In genomic region chr4:123078231-123078630, GRCm38 (mm10) we compare ENCODE assay signal across 14 mouse cellular contexts. TPM values are rescaled to one million over a fixed set of nuclear protein-coding genes. Genes with fewer than 3 reads are reported as not detected.
"Had no signal": no experiment of that assay in that cellular context is flagged by ENCODE, and none has a peak within 500 bp of the region (broad histone marks: within the 10 kb centered on the region; RNA-seq: fewer than 3 reads in every experiment).

No protein-coding gene starts in this region.

- H3K9ac ChIP-seq: intestine, embryonic 15.5 days; stomach, embryonic 15.5 days had no signal

- H3K4me1 ChIP-seq: intestine, embryonic 15.5 days; limb, embryonic 10.5 days had no signal

- DNase-seq: kidney, adult 18-20 months; kidney, postnatal 10 days; kidney, postnatal 4 days; spleen, adult 18-20 months; thymus, adult 2 months; thymus, postnatal 25 days had no signal

- H3K4me3 ChIP-seq: intestine, embryonic 15.5 days; layer of hippocampus, adult 2 months; limb, embryonic 10.5 days; midbrain, embryonic 10.5 days; stomach, embryonic 15.5 days had no signal

- H3K9me3 ChIP-seq: intestine, embryonic 15.5 days; limb, embryonic 10.5 days; midbrain, embryonic 10.5 days; stomach, embryonic 15.5 days had no signal

- H3K36me3 ChIP-seq: intestine, embryonic 15.5 days; limb, embryonic 10.5 days; midbrain, embryonic 10.5 days; stomach, embryonic 15.5 days had no signal

- H3K27ac ChIP-seq: intestine, embryonic 15.5 days; layer of hippocampus, adult 2 months; limb, embryonic 10.5 days; midbrain, embryonic 10.5 days; stomach, embryonic 15.5 days had no signal

- H3K27me3 ChIP-seq: intestine, embryonic 15.5 days; stomach, embryonic 15.5 days had no signal

- ATAC-seq: intestine, embryonic 15.5 days had no signal

- H3K4me2 ChIP-seq: intestine, embryonic 15.5 days; stomach, embryonic 15.5 days had no signal

RNA-seq across cellular contexts. Expression of gene Bmp8b, which starts 26.7 kb away (rescaled TPM):
- total RNA-seq: neutrophil, adult 5-6 weeks had no signal

RNA-seq across cellular contexts. Expression of gene Oxct2b, which starts 37.8 kb away (rescaled TPM):
- total RNA-seq: layer of hippocampus, adult 2 months; left cerebral cortex, adult 18-20 months; neutrophil, adult 5-6 weeks had no signal
- polyA plus RNA-seq: limb, embryonic 10.5 days; lung, embryonic 16.5 days had no signal
